Mouse (Mus musculus) lung, postnatal 0 days (tissue): ENCODE results near the gene Psmd13.

Experiments used
- CTCF ChIP-seq: IDR thresholded peaks from 2 replicates; pipeline ENCODE4 v1.5.1; 2016; ENCODE audit warnings: antibody characterized with exemption, mild to moderate bottlenecking
- EP300 ChIP-seq: IDR thresholded peaks from 2 replicates; pipeline ENCODE4 v1.6.1; 2016; ENCODE audit warnings: antibody characterized with exemption, mild to moderate bottlenecking, control low read depth

- TF ChIP-seq CTCF (no peak), EP300 (no peak)
Measured at GRCm38 (mm10) chr7:140859997-140860396, 21.8 kb upstream of the Psmd13 start.
